Mouse (Mus musculus): ENCODE results near the gene Tsnax. TPM values are rescaled to one million over a fixed set of nuclear protein-coding genes. Genes with fewer than 3 reads are reported as not detected.

Gene Tsnax
- polyA plus RNA-seq (2012; rRNA removed), result 26.1 and 30.1 TPM in 2 replicates

- DNase-seq (ENCODE audit: low read depth, low spot score), result peak; percentile 64
- WGBS, result 3% methylated on average over 84 of the region's 84 CpGs
Observed at GRCm38 (mm10) chr8:125012695-125013627, at the start of gene Tsnax. TSS of gene Tsnax (plus strand) at chr8:125012997.

DNA sequence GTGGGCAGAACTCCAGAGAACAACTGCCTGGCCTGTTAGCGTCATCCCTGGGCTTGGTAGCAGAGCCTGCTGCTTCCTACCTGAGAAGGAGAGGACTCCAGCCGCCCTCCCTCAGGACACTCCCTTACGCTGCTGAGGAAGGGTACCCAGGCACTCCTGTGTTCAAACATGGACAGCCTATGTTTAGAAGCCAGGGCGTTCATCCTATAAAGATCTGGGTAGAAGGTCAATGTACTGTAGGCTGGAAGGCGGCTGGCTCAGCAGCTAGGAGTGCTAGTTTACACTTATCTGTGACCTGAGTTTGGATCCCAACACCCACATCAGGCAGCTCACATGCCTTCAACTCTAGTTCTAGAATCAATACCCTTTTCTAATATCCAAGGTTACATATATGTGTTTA lies 49.6 kb upstream of the Tsnax start:
- no peak for DNase-seq (ENCODE audit: low read depth, low spot score)
- 54% methylated on average over 5 of the region's 5 CpGs for WGBS

GRCm38 (mm10) chr8:124964966-124965365 lies 47.8 kb upstream of the Tsnax start:
- WGBS, result 62% methylated on average over 8 of the region's 8 CpGs

DNA sequence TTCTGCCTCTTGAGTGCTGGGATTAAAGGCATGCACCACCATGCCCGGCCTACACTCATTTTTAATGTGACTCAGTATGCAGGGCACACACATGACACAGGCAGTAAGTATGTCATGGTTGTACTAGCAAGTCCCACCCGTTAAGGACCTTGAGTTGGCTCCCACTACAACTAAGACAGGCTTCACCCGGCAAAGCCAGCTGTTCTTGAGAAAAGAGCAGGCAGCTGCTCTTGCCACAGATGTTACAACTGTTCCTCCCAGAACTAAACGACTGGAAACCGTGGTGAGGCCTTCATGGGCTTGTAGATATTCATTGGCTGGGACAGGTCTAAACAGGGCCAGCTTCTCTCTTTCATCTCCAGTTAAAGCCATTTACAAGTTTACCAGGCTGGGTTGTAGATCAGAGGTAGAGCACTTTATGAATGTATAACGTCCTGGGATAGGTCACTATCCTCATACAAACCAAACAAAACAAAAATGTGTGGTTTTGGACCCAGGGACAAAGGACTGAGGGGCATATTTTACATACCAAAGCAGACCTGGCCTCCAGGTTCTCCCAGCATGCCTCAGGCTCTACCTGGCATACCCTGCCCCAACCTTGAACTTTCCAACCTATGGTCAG lies 42.4 kb upstream of the Tsnax start:
- DNase-seq (ENCODE audit: low read depth, low spot score), result no peak
- WGBS, result 37% methylated on average over 6 of the region's 6 CpGs

More at GRCm38 (mm10) chr8:124964966-124965365, 47.8 kb upstream of the Tsnax start:
- no peak for DNase-seq (ENCODE audit: low read depth, low spot score)

GRCm38 (mm10) chr8:124973221-124973620 lies 39.6 kb upstream of the Tsnax start:
- no peak for DNase-seq (ENCODE audit: low read depth, low spot score)
- WGBS, result 71% methylated on average over 8 of the region's 8 CpGs

DNA sequence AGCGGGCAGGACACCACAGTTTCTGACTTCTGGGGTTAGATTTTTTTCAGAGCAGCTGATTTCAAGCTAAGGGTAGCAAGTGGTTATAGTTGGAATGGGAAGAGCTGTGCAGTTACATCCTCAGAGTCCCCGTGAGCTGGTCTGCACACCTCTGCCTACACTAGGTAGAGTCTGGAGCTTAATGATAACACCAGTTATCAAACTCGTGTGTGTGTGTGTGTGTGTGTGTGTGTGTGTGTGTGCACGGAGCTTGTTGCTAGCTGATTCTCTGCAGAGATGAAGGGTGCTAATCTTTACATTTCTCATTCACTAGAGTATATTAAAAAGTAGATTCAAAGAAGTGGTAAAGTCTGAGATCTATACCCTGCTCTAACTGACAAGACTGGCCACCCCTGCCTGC lies 38.5 kb upstream of the Tsnax start:
- no peak for DNase-seq (ENCODE audit: low read depth, low spot score)
- 61% methylated on average over 4 of the region's 4 CpGs for WGBS

DNA sequence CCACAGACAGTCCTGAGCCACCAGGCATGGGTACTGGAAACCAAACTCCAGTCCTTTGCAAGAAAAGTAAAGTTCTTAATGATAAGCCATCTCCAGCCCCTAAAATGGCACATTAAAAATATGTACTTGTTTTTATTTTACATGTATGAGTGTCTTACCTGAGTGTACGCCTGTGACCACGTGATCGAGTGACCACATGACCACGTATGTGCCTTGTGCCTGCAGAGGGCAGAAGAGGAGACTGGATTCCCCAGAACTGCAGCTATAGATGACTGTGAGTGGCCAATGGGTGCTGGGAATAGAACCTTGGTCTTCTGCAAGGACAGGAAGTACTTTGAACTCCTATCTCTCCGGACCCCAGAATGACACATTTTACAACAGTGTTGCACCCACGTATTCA lies 36.6 kb upstream of the Tsnax start:
- 82% methylated on average over 6 of the region's 6 CpGs for WGBS

DNA sequence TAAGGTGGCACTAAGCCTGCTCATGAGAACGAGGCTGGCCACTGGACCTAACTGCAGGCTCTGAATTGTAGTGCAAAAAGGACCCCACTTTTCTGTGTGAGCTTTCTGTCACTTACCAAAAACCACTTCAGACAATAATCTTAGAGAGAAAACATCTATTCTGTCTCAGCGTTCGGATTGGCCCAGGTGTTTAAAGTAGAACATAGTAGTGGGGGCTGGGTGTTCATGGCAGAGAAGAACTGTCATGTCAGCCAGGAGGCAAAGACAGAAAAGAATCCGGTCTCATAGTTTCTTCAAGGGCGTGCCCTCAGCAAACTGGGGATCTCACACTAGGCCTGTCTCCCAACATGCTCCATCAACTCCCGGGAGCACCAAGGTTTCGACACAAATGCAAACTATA lies 34.8 kb upstream of the Tsnax start:
- 73% methylated on average over 7 of the region's 7 CpGs for WGBS
- DNase-seq (ENCODE audit: low read depth, low spot score), result no peak

More for the DNA sequence above, 36.6 kb upstream of the Tsnax start:
- DNase-seq (ENCODE audit: low read depth, low spot score), result no peak

GRCm38 (mm10) chr8:124980036-124980435 lies 32.8 kb upstream of the Tsnax start:
- 97% methylated on average over 3 of the region's 3 CpGs for WGBS
- DNase-seq (ENCODE audit: low read depth, low spot score), result no peak

DNA sequence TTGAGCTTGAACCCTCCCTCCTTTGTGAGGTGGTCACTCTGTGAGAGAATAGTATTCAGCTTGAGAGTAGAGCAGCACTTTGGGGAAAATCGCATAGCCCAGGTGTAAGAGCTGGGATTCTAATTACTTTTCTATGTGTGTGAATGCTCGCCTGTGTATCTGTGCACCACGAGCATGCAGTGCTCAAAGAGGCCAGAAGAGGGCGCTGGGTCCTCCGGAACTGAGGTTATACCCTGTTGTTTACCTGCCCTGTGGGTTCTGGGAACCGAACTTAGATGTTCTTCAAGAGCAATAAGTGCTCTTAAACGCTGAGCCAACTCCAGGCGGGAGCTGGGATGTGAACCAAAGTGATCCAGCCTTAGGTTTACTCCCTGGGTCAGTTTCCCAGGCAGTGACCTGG lies 32.0 kb upstream of the Tsnax start:
- 85% methylated on average over 8 of the region's 8 CpGs for WGBS
- no peak for DNase-seq (ENCODE audit: low read depth, low spot score)

DNA sequence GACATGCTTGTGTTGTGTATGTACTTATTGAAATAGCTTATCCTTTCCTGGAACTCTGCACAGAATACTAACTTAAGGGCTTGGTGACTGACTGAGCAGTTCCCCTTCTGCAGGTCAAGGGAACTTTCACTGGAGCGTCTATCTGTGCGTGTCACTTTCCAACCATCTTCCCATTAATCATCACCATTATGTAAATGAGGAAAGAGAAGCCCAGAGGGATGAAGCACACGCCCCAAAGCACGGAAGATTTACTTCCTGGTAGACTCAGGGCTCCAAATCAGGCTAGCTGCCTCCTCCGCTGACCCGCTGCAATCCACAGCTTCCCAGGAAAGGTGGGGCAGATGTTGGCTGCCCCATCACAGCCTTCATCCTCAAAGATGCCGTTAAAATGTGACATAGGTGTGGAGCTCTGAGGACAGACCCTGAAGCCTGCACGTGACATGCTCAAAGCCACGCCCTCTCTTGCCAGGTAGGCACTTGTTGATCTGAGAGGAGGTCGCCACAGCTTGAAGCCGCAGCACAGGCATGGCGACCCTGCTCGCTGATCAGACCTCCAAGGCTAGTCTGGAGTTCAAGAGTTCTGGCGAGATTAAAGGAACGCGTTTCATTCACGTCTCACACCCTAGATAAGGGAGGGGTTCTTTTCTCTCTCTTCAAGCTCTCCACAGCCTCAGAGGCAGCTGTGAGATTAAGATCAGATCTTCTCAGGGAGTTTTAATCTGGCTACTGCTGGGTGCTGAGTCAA lies 21.7 kb upstream of the Tsnax start:
- WGBS, result 9% methylated on average over 17 of the region's 17 CpGs
- DNase-seq (ENCODE audit: low read depth, low spot score), result no peak

DNA sequence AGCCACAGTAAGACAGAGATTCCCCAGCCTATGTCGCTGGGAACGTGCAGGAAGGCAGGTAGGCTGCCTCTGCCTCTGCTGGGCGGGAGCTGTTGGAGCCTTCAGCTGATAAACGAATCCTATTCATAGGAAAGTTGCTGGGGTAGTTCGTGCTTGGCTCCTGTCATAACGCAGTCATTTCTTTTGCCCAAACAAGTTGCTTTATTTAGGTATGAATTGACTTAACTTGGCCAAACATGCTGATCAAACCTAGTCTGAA lies 21.2 kb upstream of the Tsnax start:
- 36% methylated on average over 6 of the region's 6 CpGs for WGBS
- DNase-seq (ENCODE audit: low read depth, low spot score), result no peak

DNA sequence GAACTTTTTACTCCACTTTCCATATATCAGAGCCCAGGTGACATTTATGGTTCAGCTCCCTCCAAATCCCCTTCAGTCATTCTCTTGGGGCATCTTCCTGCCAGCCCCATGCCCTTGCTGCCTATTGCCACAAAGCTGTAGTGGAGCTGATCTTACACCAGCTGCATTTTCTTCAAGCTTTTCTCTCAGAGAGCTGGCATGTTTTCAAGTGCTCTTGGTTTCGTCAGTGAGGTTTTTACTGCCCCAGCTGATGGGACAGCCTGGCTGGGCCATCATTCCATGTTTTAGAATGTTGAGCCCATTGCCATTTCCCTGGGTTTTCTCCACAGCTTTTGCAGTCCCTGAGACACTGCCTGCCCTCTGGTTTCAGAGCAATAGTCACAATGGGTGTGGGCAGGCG lies 17.0 kb upstream of the Tsnax start:
- 34% methylated on average over 2 of the region's 2 CpGs for WGBS
- DNase-seq (ENCODE audit: low read depth, low spot score), result no peak

- WGBS, result 87% methylated on average over 8 of the region's 8 CpGs
- DNase-seq (ENCODE audit: low read depth, low spot score), result no peak
Observed at GRCm38 (mm10) chr8:125024085-125024484, 11.3 kb downstream of the Tsnax start.

DNA sequence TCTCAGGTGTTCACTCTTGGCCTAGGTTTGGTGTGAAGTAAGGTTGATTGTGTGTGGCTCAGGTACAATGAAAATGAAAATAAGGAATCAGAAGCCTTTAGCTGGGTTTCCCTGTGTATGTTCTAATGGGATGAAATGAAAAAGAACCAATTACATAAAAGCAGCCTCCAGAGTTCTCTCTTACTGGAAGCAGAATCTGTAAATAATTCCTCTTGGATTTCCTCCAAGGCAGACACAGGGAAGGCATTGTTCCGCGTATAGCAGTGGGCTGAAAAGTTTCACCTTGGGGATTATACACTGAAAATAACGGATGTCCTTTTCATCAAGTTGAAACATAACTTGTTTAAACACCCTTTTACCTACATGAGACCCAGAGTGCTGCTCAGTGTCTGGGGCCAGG lies 14.4 kb downstream of the Tsnax start:
- 20% methylated on average over 3 of the region's 3 CpGs for WGBS
- DNase-seq (ENCODE audit: low read depth, low spot score), result no peak

DNA sequence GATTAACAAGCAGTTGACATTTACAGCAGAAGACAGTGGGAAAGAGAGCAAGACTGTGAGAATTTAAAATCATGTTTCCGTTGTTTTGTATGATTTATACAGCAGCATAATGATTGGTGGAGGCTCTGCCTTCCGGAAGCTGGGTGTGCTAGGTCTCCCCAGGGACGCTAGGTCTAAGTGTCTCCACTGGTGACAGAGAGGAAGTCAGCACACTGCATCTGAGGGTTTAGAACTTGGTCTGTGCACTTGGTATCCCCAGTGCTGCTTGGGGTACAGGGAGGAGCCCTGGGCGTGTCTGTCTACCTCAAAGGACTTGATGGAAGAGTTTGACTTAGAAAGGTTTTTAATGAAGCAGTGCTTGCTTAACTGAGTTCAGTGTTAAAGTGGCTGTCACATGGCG lies 16.0 kb downstream of the Tsnax start:
- no peak for DNase-seq (ENCODE audit: low read depth, low spot score)
- 89% methylated on average over 5 of the region's 5 CpGs for WGBS

DNA sequence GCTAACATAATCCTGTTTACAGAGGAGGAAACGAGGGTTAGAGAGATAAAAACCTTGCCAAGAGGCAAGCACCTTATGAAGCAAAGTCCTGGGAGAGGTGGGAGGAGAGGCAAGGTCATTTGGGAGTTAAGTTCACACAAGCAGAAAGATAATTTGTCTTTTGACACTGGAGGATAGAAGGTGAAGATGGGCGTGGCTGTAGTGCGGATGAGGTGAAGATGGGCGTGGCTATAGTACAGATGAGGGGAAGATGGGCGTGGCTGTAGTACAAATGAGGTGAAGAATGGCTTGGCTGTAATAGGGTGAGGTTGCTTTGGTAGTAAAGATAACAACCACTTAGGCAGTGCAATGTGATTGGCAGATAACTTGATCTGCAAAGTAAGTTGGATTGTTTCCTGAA lies 18.5 kb downstream of the Tsnax start:
- DNase-seq (ENCODE audit: low read depth, low spot score), result peak; percentile 57
- 36% methylated on average over 5 of the region's 5 CpGs for WGBS

GRCm38 (mm10) chr8:125034669-125035068 lies 21.9 kb downstream of the Tsnax start:
- DNase-seq (ENCODE audit: low read depth, low spot score), result no peak

GRCm38 (mm10) chr8:125037081-125037480 lies 24.3 kb downstream of the Tsnax start:
- no peak for DNase-seq (ENCODE audit: low read depth, low spot score)
- WGBS, result 75% methylated on average over 7 of the region's 7 CpGs

More at GRCm38 (mm10) chr8:125034669-125035068, 21.9 kb downstream of the Tsnax start:
- 49% methylated on average over 8 of the region's 8 CpGs for WGBS

- no peak for DNase-seq (ENCODE audit: low read depth, low spot score)
- WGBS, result 92% methylated on average over 15 of the region's 15 CpGs
Observed at GRCm38 (mm10) chr8:125038731-125039130, 25.9 kb downstream of the Tsnax start.

Measured in large intestine, adult 2 months (tissue).